In the genomic region with DNA sequence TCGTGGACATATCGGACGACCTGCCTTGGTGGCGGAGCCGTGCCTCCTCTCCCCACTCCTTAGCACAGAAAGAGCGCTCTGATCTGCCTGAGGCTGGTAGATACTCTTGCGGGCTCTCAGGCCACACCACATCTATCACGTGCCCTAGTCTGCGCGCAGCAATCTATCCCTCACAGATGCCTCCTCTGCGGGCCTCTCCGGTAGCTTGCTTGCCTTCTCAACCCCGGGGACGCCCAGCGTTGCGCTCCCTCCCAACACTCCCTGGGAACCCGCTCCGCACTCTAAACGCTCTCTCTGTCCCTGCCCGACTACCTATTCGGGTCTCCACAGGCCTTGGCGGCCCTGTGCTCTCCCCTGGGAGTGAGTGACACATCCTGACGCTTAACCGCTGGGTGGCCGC, we compare ENCODE assay signal across 8 mouse cellular contexts. TPM values are rescaled to one million over a fixed set of nuclear protein-coding genes. Genes with fewer than 3 reads are reported as not detected.
DNase-seq lines count a peak whose midpoint lies in the region; ATAC-seq and TF ChIP-seq lines count a peak whose summit lies in the region.

A gene (plus strand): TSS at position 141 of the 400 bp plus-strand sequence.

- peaks cover 2% of the 10 kb centered on the region; the same call in 1 of the 2 replicates for H3K27me3 ChIP-seq in cerebellum, adult 2 months (ENCODE audit: control insufficient read depth, insufficient read depth, low read length)
- peaks cover 14% of the 10 kb centered on the region for H3K27me3 ChIP-seq in neural tube, embryonic 14.5 days (ENCODE audit: control insufficient read depth, insufficient read depth, low read length)

- intact Hi-C loops in left cerebral cortex, postnatal 36 days (cut with DNase I): loop anchor here (5.0 to 10.0 kb wide), 7 partner anchors 46 to 1283 kb away; no protein-coding TSS in a partner anchor

- H3K9ac ChIP-seq in neural tube, embryonic 14.5 days (replicated peaks; ENCODE audit: low read depth, low read length): peak within 1 kb of the TSS; percentile 74

- H3K4me2 ChIP-seq in neural tube, embryonic 14.5 days (ENCODE audit: low read depth, low read length): peak within 1 kb of the TSS; percentile 93

- no peak for DNase-seq in cerebellum, adult 2 months
- no peak for DNase-seq in cerebellum, postnatal 14 days
- peak; percentile 83 for DNase-seq in ZHBTc4 (ENCODE audit: low read depth, low spot score)
- peak; percentile 62 to 80 for DNase-seq in left cerebral cortex, postnatal 36 days (ENCODE audit: low spot score in 2 of 2)
- no peak for DNase-seq in lung, postnatal 14 days
- DNase-seq in adrenal gland, postnatal 36 days: no peak

- H3K4me3 ChIP-seq in cerebellum, adult 2 months (replicated peaks; ENCODE audit: insufficient read depth, low read depth, low read length): peak within 1 kb of the TSS; percentile 36
- H3K4me3 ChIP-seq in neural tube, embryonic 14.5 days (ENCODE audit: low read depth, low read length): peak within 1 kb of the TSS; percentile 53

- 5% methylated on average over 25 of the region's 25 CpGs for WGBS in cerebellum, adult 2 months
- WGBS in neural tube, embryonic 14.5 days: 2% methylated on average over 22 of the region's 25 CpGs

- no peak within 1 kb of the TSS for H3K27ac ChIP-seq in cerebellum, adult 2 months (ENCODE audit: insufficient read depth, low read length)
- H3K27ac ChIP-seq in neural tube, embryonic 14.5 days (ENCODE audit: low read depth, low read length): peak within 1 kb of the TSS; percentile 57

- no peak for TF ChIP-seq POLR2A in cerebellum, adult 2 months (IDR thresholded peaks at IDR 0.05; ENCODE audit: borderline replicate concordance, insufficient read depth, low read length)

- H3K9me3 ChIP-seq in neural tube, embryonic 14.5 days (ENCODE audit: control insufficient read depth, low read length): no peaks in the 10 kb centered on the region

- ATAC-seq in hematopoietic stem cell, adult 5-6 weeks (replicated peaks in 1 of 2; ENCODE audit: insufficient read depth in 1 of 2, low FRiP score in 2 of 2, low TSS enrichment in 1 of 2, low read depth in 1 of 2, poor library complexity in 2 of 2, severe bottlenecking in 2 of 2): peak; percentile 40 to 62
- ATAC-seq in neural tube, embryonic 14.5 days (ENCODE audit: low read depth): peak; percentile 26; the same call in 1 of the 2 replicates

- TF ChIP-seq CTCF in cerebellum, adult 2 months (IDR thresholded peaks at IDR 0.05; ENCODE audit: borderline replicate concordance, insufficient read depth, low read depth, low read length): no peak

- no peaks in the 10 kb centered on the region for H3K36me3 ChIP-seq in neural tube, embryonic 14.5 days (ENCODE audit: control insufficient read depth, insufficient read depth, low read length)

- H3K4me1 ChIP-seq in cerebellum, adult 2 months (ENCODE audit: control insufficient read depth, insufficient read depth, low read length): 0 out of 2 replicates have a peak, but pooled peaks cover 4% of the 10 kb centered on the region
- peaks cover 12% of the 10 kb centered on the region; the same call in 1 of the 2 replicates for H3K4me1 ChIP-seq in neural tube, embryonic 14.5 days (ENCODE audit: control insufficient read depth, insufficient read depth, low read length)

RNA-seq across cellular contexts. Expression of the gene that starts here (rescaled TPM):
- polyA plus RNA-seq in cerebellum, adult 2 months (2012; rRNA removed): 4.7 and 5.9 TPM in 2 replicates
- 0.13 and 0.25 TPM in 2 replicates for total RNA-seq in hematopoietic stem cell, adult 5-6 weeks (2017)
- total RNA-seq in left cerebral cortex, postnatal 36 days (2021): 100 to 1,000 TPM; 140 to 144 TPM
- 5.5 and 6.2 TPM in 2 replicates for polyA plus RNA-seq in neural tube, embryonic 14.5 days (2014; fragmentation: Nextera tagmentation; extraction: Ambion mirVana)
- total RNA-seq in adrenal gland, postnatal 36 days (2021): under 1 TPM; 0.76 to 0.95 TPM

Comparison
In these comparisons a context has a peak if more than half of its experiments do, and no peak if none do; other contexts are left out.
1. RNA of the gene that starts here (total RNA-seq): 140 to 144 TPM in left cerebral cortex, postnatal 36 days; 0.76 to 0.95 TPM in adrenal gland, postnatal 36 days and 0.13 to 0.25 TPM in hematopoietic stem cell, adult 5-6 weeks; every median in the first group is over 10 times any median in the second.
2. Peak in ATAC-seq in hematopoietic stem cell, adult 5-6 weeks; RNA of the gene not detected or under 1 TPM.
3. DNase-seq: peak in ZHBTc4 (single experiment) and left cerebral cortex, postnatal 36 days (2 of 2); none in cerebellum, adult 2 months (0 of 2), cerebellum, postnatal 14 days (0 of 2), lung, postnatal 14 days (single experiment) and adrenal gland, postnatal 36 days (0 of 2).